Mouse (Mus musculus) ES-CJ7 (cell line): Measurements from ENCODE around the gene Gm21800.
"Not testable (repeated sequence)": the region's sequence is repeated elsewhere in the genome, so short reads cannot be mapped to it uniquely, and the experiment has no call there.

Experiments
- DNase-seq: peaks from one replicate; pipeline ENCODE4 v3.0.0; 2011; ENCODE audit warnings: low read depth, low spot score

The Gm21800 gene

DNA sequence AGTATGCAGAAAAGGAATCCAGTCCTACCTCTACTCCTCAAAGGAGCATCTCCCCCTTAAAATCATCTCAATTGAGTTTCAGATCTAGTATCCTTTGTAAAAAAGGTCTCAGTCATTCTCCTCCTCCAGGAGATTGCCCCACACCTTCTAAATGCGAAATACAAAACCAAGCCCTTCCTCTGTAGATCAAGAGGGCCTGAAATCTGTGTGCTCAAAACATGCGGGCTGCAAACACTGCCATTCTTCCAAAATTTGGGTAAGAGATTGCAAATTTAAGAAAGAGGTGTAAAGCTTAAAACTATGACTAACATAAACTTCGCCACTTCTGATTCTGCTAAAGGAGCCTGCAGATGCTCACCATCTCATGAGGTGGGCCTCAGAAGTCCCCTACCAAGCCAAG lies at the start of gene Gm21800:
Gene Gm21800 (plus strand): TSS at position 301 of the 400 bp plus-strand sequence.
- DNase-seq = not testable (repeated sequence)
